Mouse (Mus musculus) G1E (cell line): ENCODE measurements around the gene Snw1. TPM values are rescaled to one million over a fixed set of nuclear protein-coding genes. Genes with fewer than 3 reads are reported as not detected.
"Not testable (repeated sequence)": the region's sequence is repeated elsewhere in the genome, so short reads cannot be mapped to it uniquely, and the experiment has no call there.

Experiments
- ATAC-seq: 2 replicates; pipeline ENCODE4 v1.8.0; 2016; ENCODE audit warnings: mild to moderate bottlenecking; ENCODE audit not compliant: insufficient number of reproducible peaks, poor library complexity, low FRiP score, severe bottlenecking; ENCODE audit errors: extremely low read depth
- DNase-seq: peaks from one replicate; pipeline ENCODE4 v3.0.0; 2012; ENCODE audit warnings: low spot score
- H3K27me3 ChIP-seq: 2 replicates; pipeline ENCODE4 v1.6.1; 2012; ENCODE audit warnings: mild to moderate bottlenecking, low read length, inconsistent platforms; ENCODE audit not compliant: insufficient read depth
- H3K36me3 ChIP-seq: replicated peaks from 2 replicates; pipeline ENCODE3; 2012; ENCODE audit warnings: mild to moderate bottlenecking, inconsistent platforms
- H3K4me1 ChIP-seq: 2 replicates; pipeline ENCODE4 v1.6.1; 2012; ENCODE audit warnings: low read depth, low read length, inconsistent platforms, mixed read lengths; ENCODE audit not compliant: insufficient read depth
- H3K4me3 ChIP-seq: 2 replicates; pipeline ENCODE4 v1.5.1; 2012; ENCODE audit warnings: low read depth, mild to moderate bottlenecking, inconsistent platforms, low read length, moderate library complexity, mixed read lengths
- H3K9me3 ChIP-seq: replicated peaks from 2 replicates; pipeline ENCODE4 v1.6.1; 2012; ENCODE audit warnings: inconsistent platforms
- CTCF ChIP-seq: IDR thresholded peaks from 2 replicates; pipeline ENCODE4 v1.5.1; 2012; ENCODE audit warnings: low read depth, low read length, inconsistent platforms, mixed read lengths
- GATA1 ChIP-seq: IDR thresholded peaks from 2 replicates; pipeline ENCODE4 v1.6.1; 2012; ENCODE audit warnings: borderline replicate concordance, low read length, inconsistent platforms, mixed read lengths
- GATA2 ChIP-seq: IDR thresholded peaks from 2 replicates; pipeline ENCODE4 v1.6.1; 2012; ENCODE audit warnings: low read depth, low read length, inconsistent platforms, borderline replicate concordance
- POLR2AphosphoS5 ChIP-seq: IDR thresholded peaks from 2 replicates; pipeline ENCODE4 v1.6.1; 2012; ENCODE audit warnings: low read depth, low read length, inconsistent platforms; ENCODE audit not compliant: insufficient replicate concordance
- TAL1 ChIP-seq: conservative IDR thresholded peaks from 2 replicates; pipeline ENCODE4 v1.6.1; 2012; ENCODE audit warnings: low read depth, low read length, inconsistent platforms, mixed read lengths
- polyA plus RNA-seq: library from polyadenylated mRNA; stranded (reverse); fragments of >175 nt; gene quantifications from 2 replicates; pipeline ENCODE4 v1.2.3, GENCODE M21; 2012
- total RNA-seq, 2 experiments: library from RNA; stranded (forward) in 1 of 2; stranded (reverse) in 1 of 2; fragments of 200-1000 nt in 1 of 2; fragments of >200 nt in 1 of 2; fragmentation: Nextera tagmentation in 1 of 2; gene quantifications; 2 replicates each; pipeline ENCODE4 v1.2.3; 2014 to 2017

Gene Snw1
- total RNA-seq (2014; fragmentation: Nextera tagmentation) (148 and 150 TPM in 2 replicates), total RNA-seq (2017) (218 and 244 TPM in 2 replicates), polyA plus RNA-seq (22.6 and 29.8 TPM in 2 replicates)

DNA sequence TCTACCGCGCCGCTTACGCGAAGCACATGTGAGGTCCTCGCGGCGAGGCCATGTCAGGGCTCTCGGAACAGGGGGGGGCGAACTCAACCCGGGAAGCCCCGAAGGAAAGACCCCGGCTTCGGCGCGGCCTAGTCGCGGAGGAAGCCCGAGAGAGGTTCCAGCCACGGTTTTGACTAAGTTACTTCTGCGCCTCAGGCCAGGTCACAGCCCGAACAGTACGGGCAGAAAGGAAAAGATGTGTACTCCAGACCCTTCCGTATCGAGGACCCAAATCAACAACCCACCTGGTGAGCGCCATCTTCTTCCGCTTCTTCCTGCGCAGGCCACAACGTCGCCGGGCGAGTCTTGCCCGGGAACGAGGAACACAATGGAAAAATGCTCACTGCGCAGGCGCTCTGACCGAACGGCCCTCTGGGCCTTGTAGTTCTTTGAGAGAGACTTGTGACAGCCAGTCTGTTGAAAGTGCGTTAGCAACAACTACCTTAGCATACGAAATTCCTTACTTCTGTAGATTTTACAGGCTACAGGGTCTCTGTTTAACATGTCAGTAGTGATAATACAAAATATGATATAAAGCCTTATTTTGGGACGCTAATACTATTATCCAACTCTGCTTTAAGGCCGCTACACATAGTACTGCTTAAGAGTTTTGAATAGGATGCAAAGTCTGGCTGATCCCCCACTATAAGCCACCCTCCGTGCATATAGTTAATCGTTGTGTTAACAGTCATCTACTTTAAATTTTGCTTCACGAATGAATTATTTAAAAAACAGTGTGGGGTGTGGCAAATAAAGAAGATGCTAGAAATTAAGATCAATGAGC, at the start of gene Snw1:
Gene Snw1 (minus strand): TSS at position 311 of the 823 bp plus-strand sequence.
- Histone ChIP-seq H3K36me3 (peaks cover 31% of the 10 kb centered on the region), H3K4me1 (peaks cover 35% of the 10 kb centered on the region), H3K4me3 (peak within 1 kb of the TSS; percentile 83), H3K27me3 (peaks cover 10% of the 10 kb centered on the region; the same call in 1 of the 2 replicates), H3K9me3 (no peaks in the 10 kb centered on the region)
- TF ChIP-seq GATA2 (no peak), CTCF (no peak), GATA1 (no peak), TAL1 (no peak), POLR2AphosphoS5 (no peak)
- peak; percentile 94 for ATAC-seq
- peak; percentile 94 for DNase-seq

- not testable (repeated sequence) for H3K4me3 ChIP-seq, H3K27me3 ChIP-seq, H3K4me1 ChIP-seq, ATAC-seq, H3K36me3 ChIP-seq, DNase-seq
- H3K9me3 ChIP-seq = peaks cover 12% of the 10 kb centered on the region
Measured at GRCm38 (mm10) chr12:87519616-87520015, 47.5 kb upstream of the Snw1 start.

DNA sequence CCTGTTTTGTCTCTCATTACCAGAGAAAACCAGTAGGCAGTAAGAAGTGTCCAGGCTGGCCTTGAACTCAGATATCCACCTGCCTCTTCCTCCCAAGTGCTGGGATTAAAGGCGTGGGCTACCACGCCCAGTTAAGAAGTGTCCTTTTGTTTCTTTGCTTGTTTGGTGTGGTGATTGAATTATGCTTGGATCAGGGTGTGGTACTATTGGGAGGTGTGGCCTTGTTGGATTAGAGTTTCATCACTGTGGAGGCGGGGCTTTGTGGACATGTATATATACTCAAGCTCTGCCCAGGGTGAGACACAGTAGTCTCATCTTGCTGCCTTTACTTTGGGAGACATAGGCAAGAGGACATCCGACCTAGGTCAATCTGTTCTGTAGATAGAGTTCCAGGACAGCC, 41.9 kb upstream of the Snw1 start, which contains the start of gene Gm8300:
Gene Gm8300 (plus strand): TSS at position 301 of the 400 bp plus-strand sequence.
- not testable (repeated sequence) for H3K27me3 ChIP-seq, H3K4me3 ChIP-seq, H3K9me3 ChIP-seq, DNase-seq, H3K4me1 ChIP-seq, H3K36me3 ChIP-seq, ATAC-seq

GRCm38 (mm10) chr12:87494421-87494820, 22.3 kb upstream of the Snw1 start, which contains the start of gene Gm5788:
Gene Gm5788 (plus strand): TSS chr12:87494721.
- not testable (repeated sequence) for H3K36me3 ChIP-seq, H3K27me3 ChIP-seq, ATAC-seq, DNase-seq, H3K9me3 ChIP-seq, H3K4me3 ChIP-seq, H3K4me1 ChIP-seq

DNA sequence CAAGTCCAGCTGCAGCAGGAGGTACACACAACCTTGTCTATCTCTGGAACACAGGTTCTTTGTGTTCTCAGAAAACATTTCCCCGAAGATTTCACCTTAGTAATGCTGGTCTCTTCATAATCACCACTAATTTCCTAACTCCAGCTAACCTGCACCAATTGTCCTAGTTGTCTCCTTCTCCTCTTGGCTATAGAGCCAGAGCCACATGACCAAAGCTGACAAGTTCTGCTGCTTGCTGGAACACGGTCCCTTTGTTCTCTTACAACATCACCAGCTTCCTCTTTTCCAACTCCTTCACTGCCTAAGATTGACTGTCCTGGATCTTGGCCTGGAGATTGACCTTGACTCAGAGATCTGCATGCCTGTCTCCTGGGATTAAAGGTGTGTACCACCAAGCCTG, 16.6 kb upstream of the Snw1 start:
- not testable (repeated sequence) for H3K9me3 ChIP-seq, DNase-seq, ATAC-seq, H3K4me1 ChIP-seq, H3K36me3 ChIP-seq, H3K4me3 ChIP-seq, H3K27me3 ChIP-seq

DNA sequence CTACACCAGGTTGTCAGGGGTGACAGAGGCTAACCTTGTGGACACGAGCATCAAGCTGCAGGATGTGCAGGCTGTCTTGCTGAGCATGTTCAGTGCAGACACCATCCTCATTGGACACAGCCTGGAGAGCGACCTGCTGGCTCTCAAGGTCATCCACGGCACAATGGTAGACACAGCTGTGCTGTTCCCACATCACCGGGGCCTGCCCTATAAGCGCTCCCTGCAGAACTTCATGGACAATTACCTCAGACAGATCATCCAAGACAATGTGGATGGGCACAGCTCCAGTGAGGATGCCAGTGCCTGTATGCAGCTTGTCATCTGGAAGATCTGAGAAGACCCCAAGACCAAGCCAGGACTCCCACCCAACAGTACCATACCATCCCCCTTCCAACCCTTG, 10.4 kb upstream of the Snw1 start:
- not testable (repeated sequence) for DNase-seq, H3K36me3 ChIP-seq, ATAC-seq, H3K9me3 ChIP-seq, H3K4me1 ChIP-seq, H3K4me3 ChIP-seq
- H3K27me3 ChIP-seq = peaks cover 32% of the 10 kb centered on the region

DNA sequence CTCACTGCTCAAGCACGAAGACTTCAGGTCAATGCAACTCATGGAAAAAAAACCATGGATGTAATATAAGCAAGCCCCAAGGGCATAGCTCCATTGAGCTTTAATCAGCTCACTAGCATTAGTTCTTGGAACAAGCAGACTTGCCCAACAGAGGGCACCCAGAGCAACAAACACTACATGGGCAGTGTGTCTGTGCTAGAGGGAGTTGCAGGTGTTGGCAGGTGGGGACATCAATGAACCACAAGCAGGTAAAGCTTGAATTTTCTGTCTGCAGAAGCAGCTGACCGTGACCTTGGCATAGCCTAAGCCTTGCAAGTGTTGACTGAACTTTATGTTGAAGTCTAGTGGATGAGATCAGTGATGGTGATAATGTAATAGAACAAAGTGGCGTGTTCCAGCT, 2.7 kb upstream of the Snw1 start:
- ATAC-seq (no peak), DNase-seq (no peak)
- no peak for TF ChIP-seq POLR2AphosphoS5
- TF ChIP-seq CTCF = no peak
- TF ChIP-seq GATA1 = no peak
- no peak for TF ChIP-seq TAL1
- TF ChIP-seq GATA2 = no peak
- peaks cover 22% of the 10 kb centered on the region for H3K4me1 ChIP-seq
- peaks cover 11% of the 10 kb centered on the region for H3K36me3 ChIP-seq
- H3K27me3 ChIP-seq = peaks cover 12% of the 10 kb centered on the region; the same call in 1 of the 2 replicates
- no peaks in the 10 kb centered on the region for H3K9me3 ChIP-seq
- H3K4me3 ChIP-seq = no peak overlapping the region
